Mouse (Mus musculus): Measurements from ENCODE around the gene Map2k4.

DNA sequence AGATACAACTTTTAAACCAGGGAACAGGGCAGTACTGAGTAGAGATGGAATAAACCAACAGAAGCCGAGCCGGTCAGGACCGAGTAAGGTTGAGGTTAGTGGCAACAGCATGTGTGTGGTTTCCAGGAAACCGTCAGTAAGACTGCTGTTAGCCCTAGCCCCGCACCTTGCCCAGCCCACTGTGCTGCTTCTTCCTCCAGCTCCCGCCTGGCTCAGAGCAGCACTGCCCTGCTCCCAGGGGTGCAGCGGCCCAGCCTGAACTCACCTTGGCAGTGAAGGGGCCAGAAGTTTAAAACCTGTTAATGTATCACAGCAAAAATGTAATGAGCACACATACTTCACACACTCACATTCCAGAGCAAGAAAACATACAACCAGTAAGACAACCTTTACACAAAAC is 53.4 kb downstream of the Map2k4 start:
- TF ChIP-seq CTCF (IDR thresholded peaks at IDR 0.05; ENCODE audit: low read depth, low read length) (no peak), EP300 (IDR thresholded peaks at IDR 0.05; ENCODE audit: insufficient read depth, low read depth, low read length) (no peak), POLR2A (IDR thresholded peaks at IDR 0.05; ENCODE audit: insufficient read depth, low read length) (no peak)
